Mouse (Mus musculus) liver, embryonic 14.5 days (tissue): Measurements from ENCODE around the gene Slc12a9.

Experiments
- CTCF ChIP-seq: IDR thresholded peaks from 2 replicates; pipeline ENCODE4 v1.5.1; 2016; ENCODE audit warnings: antibody characterized with exemption, low read depth, control low read depth
- EP300 ChIP-seq: IDR thresholded peaks from 2 replicates; pipeline ENCODE4 v1.6.1; 2016; ENCODE audit warnings: antibody characterized with exemption, low read depth

- 0 out of 2 replicates have a peak, but pooled peaks have one; percentile 19 for TF ChIP-seq CTCF
- no peak; the same call in 1 of the 2 replicates for TF ChIP-seq EP300
Measured at GRCm38 (mm10) chr5:137293839-137294743, 39.3 kb downstream of the Slc12a9 start, which contains the start of gene Ufsp1.
